Mouse (Mus musculus): ENCODE data around the gene Gcn1l1. TPM values are rescaled to one million over a fixed set of nuclear protein-coding genes. Genes with fewer than 3 reads are reported as not detected.

Gene Gcn1l1
- polyA plus RNA-seq, 1 experiment from 2014 or later = 9.3 TPM

DNA sequence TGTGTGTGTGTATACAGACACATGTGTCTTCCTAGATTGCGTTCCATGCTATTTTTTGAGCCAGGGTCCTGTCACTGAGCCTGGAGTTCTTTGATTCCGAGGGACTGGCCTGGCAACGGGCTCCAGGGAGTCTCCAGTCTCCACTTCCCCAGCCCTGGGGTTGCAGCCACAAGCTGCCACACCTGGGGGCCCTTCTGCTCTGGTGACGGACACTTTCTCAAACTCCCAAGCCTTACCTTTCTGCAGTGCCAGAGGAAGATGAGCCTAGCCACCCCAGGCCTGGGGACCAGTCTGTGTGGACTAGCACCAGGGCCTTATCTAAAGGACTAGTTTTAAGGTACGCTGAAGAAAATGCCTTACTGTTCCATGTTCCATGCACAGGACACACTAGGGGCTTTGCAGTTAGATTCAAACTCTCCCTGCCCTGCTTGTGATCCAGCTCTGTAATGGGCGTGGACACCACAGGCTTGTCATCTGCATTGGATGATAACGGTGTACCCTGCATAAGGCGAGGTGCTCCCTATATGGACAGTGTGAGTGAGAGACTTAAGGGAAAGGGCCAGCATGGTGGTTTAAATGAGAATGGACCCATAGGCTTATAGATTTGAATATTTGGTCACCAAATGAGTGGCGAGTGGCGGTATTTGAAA is 61.3 kb downstream of the Gcn1l1 start:
- no peak overlapping the region for H3K9ac ChIP-seq (ENCODE audit: low read depth, low read length)
- no peaks in the 10 kb centered on the region for H3K9me3 ChIP-seq (ENCODE audit: control insufficient read depth)
- no peak overlapping the region for H3K4me2 ChIP-seq (replicated peaks; ENCODE audit: low read depth)
- H3K27ac ChIP-seq (ENCODE audit: low read depth, low read length) = no peak overlapping the region
- H3K36me3 ChIP-seq (ENCODE audit: control insufficient read depth, insufficient read depth) = peaks cover 10% of the 10 kb centered on the region; the same call in 1 of the 2 replicates
- WGBS = 78% methylated on average over 10 of the region's 10 CpGs
- no peak for ATAC-seq
- no peaks in the 10 kb centered on the region for H3K27me3 ChIP-seq (replicated peaks; ENCODE audit: control insufficient read depth, insufficient read depth, low read length)
- no peak for TF ChIP-seq CTCF (IDR thresholded peaks at IDR 0.05; ENCODE audit: low read depth)
- no peak overlapping the region for H3K4me3 ChIP-seq (ENCODE audit: low read depth, low read length)
- no peaks in the 10 kb centered on the region for H3K4me1 ChIP-seq (replicated peaks; ENCODE audit: control insufficient read depth, insufficient read depth, low read length)

DNA sequence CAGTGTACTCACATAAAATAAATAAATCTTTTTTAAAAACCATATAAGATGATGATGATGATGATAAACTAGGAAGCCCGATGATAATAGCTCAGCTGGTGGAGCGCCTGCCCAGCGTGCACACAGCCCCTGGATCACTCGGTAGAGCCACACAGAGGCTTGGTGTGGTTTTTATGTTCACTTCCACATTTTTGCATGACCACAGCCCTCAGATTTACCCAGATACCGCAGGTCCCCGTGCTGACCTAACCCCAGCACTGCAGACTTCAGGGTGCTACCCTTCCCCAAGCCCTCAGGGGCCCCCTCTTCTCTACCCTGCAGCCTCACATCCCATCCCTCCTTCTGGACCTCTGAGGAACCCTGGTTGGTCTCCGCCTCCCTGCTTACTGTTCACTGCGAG is 63.0 kb downstream of the Gcn1l1 start:
- no peak overlapping the region for H3K4me3 ChIP-seq (ENCODE audit: low read depth, low read length)
- ATAC-seq = no peak
- 70% methylated on average over 8 of the region's 8 CpGs for WGBS
- H3K4me2 ChIP-seq (replicated peaks; ENCODE audit: low read depth) = no peak overlapping the region
- no peaks in the 10 kb centered on the region for H3K9me3 ChIP-seq (ENCODE audit: control insufficient read depth)
- H3K27ac ChIP-seq (ENCODE audit: low read depth, low read length) = no peak overlapping the region
- H3K4me1 ChIP-seq (replicated peaks; ENCODE audit: control insufficient read depth, insufficient read depth, low read length) = no peaks in the 10 kb centered on the region
- H3K9ac ChIP-seq (ENCODE audit: low read depth, low read length) = no peak overlapping the region
- no peaks in the 10 kb centered on the region for H3K27me3 ChIP-seq (replicated peaks; ENCODE audit: control insufficient read depth, insufficient read depth, low read length)
- no peak for TF ChIP-seq CTCF (IDR thresholded peaks at IDR 0.05; ENCODE audit: low read depth)
- peaks cover under 1% of the 10 kb centered on the region; the same call in 1 of the 2 replicates for H3K36me3 ChIP-seq (ENCODE audit: control insufficient read depth, insufficient read depth)

DNA sequence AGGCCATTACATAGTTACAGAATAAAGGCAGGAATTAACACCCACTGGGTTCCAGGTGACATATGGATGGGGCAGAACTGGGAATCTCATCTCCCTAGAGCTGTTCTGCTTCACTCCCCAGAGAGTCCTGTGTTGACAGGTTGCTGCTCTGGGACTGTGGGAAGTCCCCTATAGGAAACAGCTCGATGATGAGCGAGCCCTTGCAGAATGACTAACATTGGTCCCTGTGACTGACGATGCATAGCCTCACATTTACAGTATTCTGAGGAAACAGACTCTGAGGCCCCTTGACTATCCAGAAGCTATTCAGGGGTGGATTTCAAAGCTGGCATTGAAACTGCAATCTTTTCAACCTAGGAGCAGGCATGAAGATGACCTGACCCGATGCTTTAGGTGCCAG is 64.6 kb downstream of the Gcn1l1 start:
- no peaks in the 10 kb centered on the region for H3K9me3 ChIP-seq (ENCODE audit: control insufficient read depth)
- H3K36me3 ChIP-seq (ENCODE audit: control insufficient read depth, insufficient read depth) = no peaks in the 10 kb centered on the region
- H3K4me3 ChIP-seq (ENCODE audit: low read depth, low read length) = no peak overlapping the region
- no peak for TF ChIP-seq CTCF (IDR thresholded peaks at IDR 0.05; ENCODE audit: low read depth)
- H3K4me2 ChIP-seq (replicated peaks; ENCODE audit: low read depth) = no peak overlapping the region
- H3K4me1 ChIP-seq (replicated peaks; ENCODE audit: control insufficient read depth, insufficient read depth, low read length) = no peaks in the 10 kb centered on the region
- H3K27me3 ChIP-seq (replicated peaks; ENCODE audit: control insufficient read depth, insufficient read depth, low read length) = no peaks in the 10 kb centered on the region
- H3K27ac ChIP-seq (ENCODE audit: low read depth, low read length) = no peak overlapping the region
- H3K9ac ChIP-seq (ENCODE audit: low read depth, low read length) = no peak overlapping the region
- no peak for ATAC-seq
- WGBS = 89% methylated on average over 4 of the region's 4 CpGs

DNA sequence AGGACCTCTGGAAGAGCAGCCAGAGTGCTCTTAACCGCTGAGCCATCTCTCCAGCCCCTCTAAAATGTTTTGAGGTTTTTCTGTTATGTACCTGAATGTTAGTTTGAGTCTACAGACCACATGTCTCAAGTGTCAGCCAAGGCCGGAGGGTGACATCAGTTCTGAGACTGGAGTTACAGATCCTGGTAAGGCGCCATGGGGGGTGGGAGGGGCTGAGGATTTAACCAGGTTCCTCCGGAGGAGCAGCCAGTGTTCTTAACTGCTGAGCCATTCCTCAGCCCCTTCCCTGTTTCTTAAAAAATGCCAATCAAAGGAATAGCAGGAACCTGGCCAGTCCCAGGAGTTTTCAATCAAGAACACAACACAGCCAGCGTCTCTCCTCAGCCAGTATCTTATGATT is 65.2 kb downstream of the Gcn1l1 start:
- no peaks in the 10 kb centered on the region for H3K27me3 ChIP-seq (replicated peaks; ENCODE audit: control insufficient read depth, insufficient read depth, low read length)
- TF ChIP-seq CTCF (IDR thresholded peaks at IDR 0.05; ENCODE audit: low read depth) = no peak
- no peak overlapping the region for H3K9ac ChIP-seq (ENCODE audit: low read depth, low read length)
- H3K36me3 ChIP-seq (ENCODE audit: control insufficient read depth, insufficient read depth) = no peaks in the 10 kb centered on the region; the same call in 1 of the 2 replicates
- no peak overlapping the region for H3K4me3 ChIP-seq (ENCODE audit: low read depth, low read length)
- 0 out of 2 replicates have a peak overlapping the region, but pooled peaks have one; percentile 71 for H3K4me2 ChIP-seq (replicated peaks; ENCODE audit: low read depth)
- ATAC-seq = no peak
- no peaks in the 10 kb centered on the region for H3K4me1 ChIP-seq (replicated peaks; ENCODE audit: control insufficient read depth, insufficient read depth, low read length)
- H3K9me3 ChIP-seq (ENCODE audit: control insufficient read depth) = no peaks in the 10 kb centered on the region
- no peak overlapping the region for H3K27ac ChIP-seq (ENCODE audit: low read depth, low read length)
- 48% methylated on average over 5 of the region's 5 CpGs for WGBS

DNA sequence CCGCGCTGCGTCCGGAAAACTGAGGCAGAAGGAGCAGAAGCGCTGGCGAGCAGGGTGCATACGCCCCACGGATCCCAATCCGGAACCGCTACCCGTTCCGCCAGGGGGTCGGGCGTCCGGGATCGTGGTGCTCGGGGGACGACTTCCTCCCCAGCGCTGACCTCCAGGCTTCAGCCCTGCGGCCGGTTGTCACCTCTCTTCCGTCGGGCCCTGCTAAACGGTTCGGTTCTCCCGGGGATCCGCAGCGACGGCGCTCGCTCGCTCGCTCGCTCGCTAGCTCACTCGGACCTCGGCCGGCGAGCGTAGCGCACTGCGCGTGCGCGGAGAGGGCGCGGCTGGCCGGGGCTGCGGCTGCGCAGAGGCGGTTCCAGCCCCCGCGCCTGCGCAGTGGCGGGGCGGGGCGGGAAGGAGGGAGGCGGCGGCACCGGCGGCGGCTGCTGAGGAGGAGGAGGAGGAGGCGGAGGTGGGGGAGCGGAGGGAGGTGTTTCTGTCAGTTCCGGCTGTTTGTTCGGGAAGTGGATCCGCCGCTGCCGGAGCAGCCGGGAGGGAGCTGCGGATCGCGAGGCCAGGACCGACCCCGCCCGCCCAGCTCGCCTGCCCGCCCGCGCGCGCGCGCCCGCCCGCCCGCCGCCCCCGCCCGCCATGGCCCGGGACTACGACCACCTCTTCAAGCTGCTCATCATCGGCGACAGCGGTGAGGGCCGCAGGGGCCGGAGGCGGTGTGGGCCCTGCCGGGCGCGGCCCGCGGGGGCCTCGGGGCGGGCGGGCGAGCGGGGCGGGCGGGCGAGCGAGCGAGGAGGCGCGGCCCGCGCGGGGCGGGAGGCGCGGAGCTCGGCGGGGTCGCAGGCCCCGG is 66.7 kb downstream of the Gcn1l1 start, which contains the start of gene Rab35:
Gene Rab35 (plus strand): TSS at position 404 of the 853 bp plus-strand sequence.
- H3K9me3 ChIP-seq (ENCODE audit: control insufficient read depth) = no peaks in the 10 kb centered on the region
- peak within 1 kb of the TSS; percentile 97 for H3K27ac ChIP-seq (ENCODE audit: low read depth, low read length)
- no peaks in the 10 kb centered on the region; the same call in 1 of the 2 replicates for H3K36me3 ChIP-seq (ENCODE audit: control insufficient read depth, insufficient read depth)
- H3K9ac ChIP-seq (ENCODE audit: low read depth, low read length) = peak within 1 kb of the TSS; percentile 94
- peak; percentile 84 for ATAC-seq
- peak within 1 kb of the TSS; percentile 71 for H3K4me2 ChIP-seq (replicated peaks; ENCODE audit: low read depth)
- H3K4me1 ChIP-seq (replicated peaks; ENCODE audit: control insufficient read depth, insufficient read depth, low read length) = no peaks in the 10 kb centered on the region
- no peaks in the 10 kb centered on the region for H3K27me3 ChIP-seq (replicated peaks; ENCODE audit: control insufficient read depth, insufficient read depth, low read length)
- TF ChIP-seq CTCF (IDR thresholded peaks at IDR 0.05; ENCODE audit: low read depth) = peak; percentile 30; the same call in 1 of the 2 replicates
- H3K4me3 ChIP-seq (ENCODE audit: low read depth, low read length) = peak within 1 kb of the TSS; percentile 81
- under 1% methylated on average over 73 of the region's 125 CpGs for WGBS

DNA sequence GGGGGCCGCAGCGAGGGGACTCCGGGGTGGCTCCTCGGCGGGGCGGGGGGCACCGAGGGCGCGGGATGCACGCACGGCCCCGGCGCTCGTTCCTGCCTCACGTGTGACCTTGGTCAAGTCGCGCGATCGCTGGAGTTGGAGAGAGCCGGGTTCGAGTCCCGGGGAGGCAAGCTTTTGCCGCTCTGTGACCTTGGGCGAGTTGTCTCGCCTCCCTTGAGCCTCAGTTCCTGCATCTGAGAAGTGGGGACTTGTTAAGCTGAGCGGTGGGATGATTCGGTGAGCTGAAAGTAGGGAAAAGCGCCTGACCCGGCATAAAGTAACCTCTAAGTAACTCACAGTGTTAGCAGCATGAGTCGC is 67.3 kb downstream of the Gcn1l1 start:
- H3K4me1 ChIP-seq (replicated peaks; ENCODE audit: control insufficient read depth, insufficient read depth, low read length) = no peaks in the 10 kb centered on the region
- peak overlapping the region; percentile 94 for H3K9ac ChIP-seq (ENCODE audit: low read depth, low read length)
- peak; percentile 4; the same call in 1 of the 2 replicates for ATAC-seq
- WGBS = 2% methylated on average over 29 of the region's 30 CpGs
- H3K36me3 ChIP-seq (ENCODE audit: control insufficient read depth, insufficient read depth) = no peaks in the 10 kb centered on the region; the same call in 1 of the 2 replicates
- peak overlapping the region; percentile 97 for H3K27ac ChIP-seq (ENCODE audit: low read depth, low read length)
- TF ChIP-seq CTCF (IDR thresholded peaks at IDR 0.05; ENCODE audit: low read depth) = no peak
- no peaks in the 10 kb centered on the region for H3K27me3 ChIP-seq (replicated peaks; ENCODE audit: control insufficient read depth, insufficient read depth, low read length)
- no peaks in the 10 kb centered on the region for H3K9me3 ChIP-seq (ENCODE audit: control insufficient read depth)
- peak overlapping the region; percentile 71 for H3K4me2 ChIP-seq (replicated peaks; ENCODE audit: low read depth)
- H3K4me3 ChIP-seq (ENCODE audit: low read depth, low read length) = peak overlapping the region; percentile 81
